Mouse (Mus musculus) embryo, embryonic 10.5 days (tissue): ENCODE measurements around the gene Gse1.

ENCODE experiments used
- DNase-seq: peaks from one replicate; pipeline ENCODE4 v3.0.0-alpha.2; 2015; ENCODE audit warnings: low spot score

The Gse1 gene

GRCm38 (mm10) chr8:120376215-120376614 lies 148.0 kb downstream of the Gse1 start:
- DNase-seq: no peak

DNA sequence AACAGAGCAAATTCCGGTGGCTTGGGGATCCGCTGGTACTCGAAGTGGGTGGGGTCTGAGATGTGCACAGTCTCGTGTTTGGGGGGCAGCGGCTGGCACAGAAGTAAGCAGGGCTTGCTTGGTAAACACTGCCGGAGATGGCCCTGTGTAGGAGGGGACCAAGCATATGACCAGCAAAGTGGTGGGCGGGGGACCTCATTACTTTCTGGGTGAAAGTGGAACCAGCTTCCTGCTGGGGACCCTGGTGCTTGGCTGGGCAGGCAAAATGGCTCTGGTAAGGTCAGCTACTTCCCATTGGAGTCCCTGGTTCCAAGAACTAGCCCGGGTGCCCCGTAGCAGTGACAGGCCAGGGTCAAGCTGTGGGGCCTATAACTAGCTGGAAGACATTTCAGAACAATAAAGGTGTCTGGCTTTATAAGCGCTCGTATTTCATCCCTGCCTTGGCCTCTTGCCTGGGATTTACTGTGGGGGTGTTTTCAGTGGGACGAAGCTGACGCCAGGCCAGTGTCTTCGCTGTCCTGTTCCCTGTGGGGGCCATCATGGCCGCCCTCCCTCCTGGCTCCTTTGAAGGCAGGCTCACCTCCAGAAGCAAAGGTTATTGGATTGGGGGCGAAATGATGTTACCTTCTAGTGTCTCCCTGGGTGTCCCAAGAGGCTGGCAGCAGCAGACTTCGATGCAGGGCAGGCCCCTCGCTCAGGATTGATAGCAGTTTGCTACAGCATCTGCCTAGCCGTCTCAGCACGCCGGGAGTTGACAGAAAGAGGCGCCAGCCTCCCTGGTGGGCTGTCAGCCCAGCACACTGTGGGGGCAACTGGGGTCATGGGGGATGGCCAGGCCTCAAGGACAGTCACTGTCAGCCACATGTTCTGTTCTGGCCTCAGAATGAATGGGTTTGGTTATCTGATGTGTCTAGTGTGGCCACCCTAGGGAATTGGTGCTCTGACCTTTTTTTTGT lies 148.9 kb downstream of the Gse1 start:
- peak; percentile 63 for DNase-seq

DNA sequence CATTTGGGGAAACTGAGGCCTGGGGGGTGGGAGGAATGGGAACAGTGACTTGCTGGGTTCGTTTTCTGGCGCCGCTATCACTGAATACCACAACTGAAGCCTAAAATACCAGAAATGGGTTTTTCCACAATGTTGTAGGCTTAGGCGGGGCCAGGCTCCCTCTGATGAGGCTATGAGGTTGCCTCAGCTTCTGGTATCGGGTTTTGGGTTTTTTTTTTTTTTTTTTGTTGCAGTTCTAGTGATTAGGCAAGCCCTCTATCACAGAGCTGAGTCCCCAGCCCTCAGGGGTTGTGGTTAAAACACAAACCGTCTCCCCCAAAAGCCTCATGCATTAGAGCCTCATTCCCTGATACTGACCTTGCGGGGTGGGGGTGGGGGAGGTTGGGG lies 149.5 kb downstream of the Gse1 start:
- DNase-seq: no peak

- no peak for DNase-seq
Measured at GRCm38 (mm10) chr8:120378306-120378705, 150.1 kb downstream of the Gse1 start.

DNA sequence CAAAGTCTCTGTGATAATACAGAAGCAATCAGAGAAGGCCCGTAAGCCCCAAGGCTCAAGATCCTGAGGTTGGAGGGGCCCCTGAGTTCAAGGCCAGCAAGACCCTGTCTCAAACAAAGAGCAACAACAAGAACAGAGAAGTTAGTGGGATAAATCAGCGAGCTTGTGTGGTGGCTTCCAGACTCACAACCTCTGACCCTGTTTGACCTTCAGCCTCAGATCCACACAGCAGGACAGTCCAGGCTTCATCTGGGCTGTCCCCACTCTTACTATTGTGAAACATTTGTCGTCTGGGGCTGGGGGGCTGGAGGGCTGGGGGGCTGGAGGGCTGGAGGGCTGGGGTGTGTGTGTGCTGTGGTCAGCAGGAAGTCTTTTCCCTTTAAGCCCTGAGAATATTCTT lies 150.8 kb downstream of the Gse1 start:
- no peak for DNase-seq

GRCm38 (mm10) chr8:120381865-120382264 lies 153.6 kb downstream of the Gse1 start:
- DNase-seq: no peak

GRCm38 (mm10) chr8:120382436-120383203 lies 154.4 kb downstream of the Gse1 start:
- no peak for DNase-seq

- DNase-seq: no peak
Measured at GRCm38 (mm10) chr8:120383204-120383560, 154.9 kb downstream of the Gse1 start.

DNA sequence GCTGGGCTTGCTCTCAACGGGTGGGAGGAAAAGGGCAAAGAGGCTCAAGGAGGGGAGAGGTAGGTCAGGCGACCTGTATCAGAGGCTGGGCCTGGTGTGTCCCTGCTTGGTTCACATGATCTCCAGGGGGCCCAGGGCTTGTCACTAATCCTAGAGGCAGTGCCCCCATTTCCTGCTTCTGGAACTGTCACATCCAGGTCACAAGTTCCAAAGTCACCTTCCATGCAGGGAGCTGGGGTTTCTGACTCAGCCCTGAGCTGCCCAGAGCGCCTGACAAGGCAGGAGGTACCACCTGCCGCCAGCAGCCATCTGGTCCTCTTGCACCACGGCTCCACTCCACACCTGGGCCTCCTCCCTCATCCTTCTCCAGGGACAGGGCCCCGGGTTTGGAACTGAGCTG lies 155.5 kb downstream of the Gse1 start:
- no peak for DNase-seq

DNA sequence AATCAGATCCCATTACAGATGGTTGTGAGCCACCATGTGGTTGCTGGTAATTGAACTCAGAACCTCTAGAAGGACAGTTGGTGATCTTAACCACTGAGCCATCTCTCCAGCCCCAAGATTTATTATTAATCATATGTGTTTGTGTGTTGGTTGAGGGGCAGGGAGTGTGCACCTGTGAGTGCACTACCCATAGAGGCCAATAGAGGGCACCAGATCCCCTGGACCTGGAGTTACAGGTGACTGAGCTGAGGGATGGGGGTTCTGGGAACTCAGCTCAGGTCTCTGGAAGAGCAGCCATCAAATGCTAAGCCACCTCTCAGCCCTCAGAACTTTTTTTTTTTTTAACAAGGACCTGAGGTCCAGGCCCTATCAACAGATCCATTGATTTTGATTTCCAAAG lies 156.5 kb downstream of the Gse1 start:
- no peak for DNase-seq

GRCm38 (mm10) chr8:120388246-120388645 lies 160.0 kb downstream of the Gse1 start:
- no peak for DNase-seq

DNA sequence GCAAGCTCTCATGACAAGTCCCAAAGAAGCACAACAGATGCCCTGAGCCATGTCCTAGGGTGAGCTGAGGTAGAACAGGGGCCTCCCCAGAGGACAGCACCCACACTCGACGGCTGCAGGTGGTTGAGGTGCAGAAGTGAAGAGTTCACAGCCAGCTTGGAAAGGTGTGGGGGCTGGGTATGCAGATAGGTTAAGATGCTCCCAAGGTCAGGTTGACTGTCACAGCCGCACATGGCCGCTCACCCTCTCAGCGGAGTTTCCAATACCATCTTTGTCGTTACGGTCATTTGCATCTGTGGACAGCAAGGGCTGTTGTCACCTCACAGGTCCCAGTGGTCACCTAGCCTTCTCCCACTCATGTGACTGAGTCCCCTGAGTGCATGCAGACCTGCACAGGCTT lies 162.3 kb downstream of the Gse1 start:
- DNase-seq: no peak

- peak; percentile 52 for DNase-seq
Measured at GRCm38 (mm10) chr8:120391856-120392255, 163.6 kb downstream of the Gse1 start.

- no peak for DNase-seq
Measured at GRCm38 (mm10) chr8:120393085-120393484, 164.8 kb downstream of the Gse1 start.

DNA sequence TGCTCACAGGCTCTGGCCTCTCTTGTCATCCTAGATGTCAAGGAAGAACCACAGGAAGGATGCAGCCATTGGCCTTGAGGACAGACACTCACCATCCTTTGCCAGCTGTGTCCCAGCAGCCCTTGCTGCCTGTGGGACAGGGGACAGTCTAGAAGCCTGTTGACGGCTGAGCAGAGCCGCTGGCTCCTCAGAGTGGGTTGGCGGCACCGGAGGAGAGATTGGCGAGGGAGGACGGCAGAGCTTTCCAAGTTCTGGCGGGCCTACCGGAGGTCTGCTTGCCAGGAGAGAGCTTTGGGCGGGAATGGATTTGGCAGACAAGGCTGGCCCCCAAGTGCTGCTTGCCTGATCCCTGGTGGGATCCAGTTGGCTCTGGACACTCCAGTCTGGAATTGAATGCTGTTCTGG lies 165.6 kb downstream of the Gse1 start:
- DNase-seq: no peak

DNA sequence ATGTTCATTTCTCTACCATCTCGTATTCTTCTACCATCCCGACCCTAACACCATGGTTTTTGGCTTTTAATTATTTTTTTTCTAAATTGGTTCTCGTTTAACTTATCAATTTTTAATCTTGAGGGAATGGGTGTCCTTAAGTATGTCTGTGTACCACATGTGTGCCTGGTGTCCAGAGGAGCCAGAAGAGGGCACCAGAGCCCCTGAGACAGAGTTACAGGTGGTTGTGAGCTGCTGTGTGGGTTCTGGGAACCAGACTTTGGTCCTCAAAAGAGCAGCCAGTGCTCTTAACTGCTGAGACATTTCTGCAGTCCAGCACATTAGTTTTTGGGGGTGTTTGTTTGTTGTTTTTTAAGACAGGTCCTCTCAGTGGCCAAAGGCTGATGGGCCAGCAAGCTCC lies 167.6 kb downstream of the Gse1 start:
- DNase-seq: no peak

GRCm38 (mm10) chr8:120396756-120397155 lies 168.5 kb downstream of the Gse1 start:
- DNase-seq: no peak

DNA sequence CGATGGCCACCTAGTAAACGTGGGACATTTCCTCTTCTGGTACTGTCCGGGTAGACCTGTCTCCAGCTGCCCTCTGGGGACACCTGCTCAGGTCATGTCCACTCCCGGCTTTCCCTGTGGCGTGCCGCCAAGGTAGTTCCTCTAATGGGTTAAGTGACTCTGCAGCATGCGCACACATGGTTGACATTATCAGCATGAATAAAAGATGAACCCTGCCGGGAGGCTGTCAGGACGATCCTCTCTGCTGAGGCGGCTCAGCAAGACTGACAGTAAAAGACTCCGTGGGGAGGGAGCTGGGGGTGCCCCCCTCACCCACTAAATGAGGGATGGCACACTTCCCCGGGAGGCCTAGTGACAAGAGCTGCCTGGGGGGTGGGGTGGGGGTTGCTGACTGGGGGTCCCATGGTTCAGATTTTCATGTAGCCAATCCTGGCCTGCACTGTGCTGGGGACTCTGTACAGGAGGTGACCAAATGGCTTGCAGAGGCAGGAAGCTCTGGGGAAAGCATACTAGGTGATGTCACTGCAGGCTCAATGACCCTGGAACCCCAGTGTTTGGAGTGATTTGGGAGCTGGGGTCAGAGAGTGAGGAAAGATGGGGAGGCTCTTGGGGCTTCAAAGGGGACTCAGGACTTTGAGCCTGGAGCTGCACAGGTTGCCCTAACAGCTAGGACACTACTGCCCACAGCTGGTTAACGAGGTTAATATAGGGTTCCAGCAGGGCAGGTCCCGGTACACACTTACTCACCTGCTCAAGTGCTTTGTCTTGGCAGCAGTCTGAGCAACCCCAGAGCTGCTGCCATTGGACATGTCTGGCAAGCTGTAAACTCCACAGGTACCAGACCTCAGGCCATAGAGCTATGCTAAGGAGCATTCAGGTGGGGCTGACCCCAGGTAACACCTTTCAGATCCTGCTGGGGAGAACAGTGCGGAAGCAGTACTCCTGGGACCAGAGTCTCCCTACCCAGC lies 169.5 kb downstream of the Gse1 start:
- no peak for DNase-seq

DNA sequence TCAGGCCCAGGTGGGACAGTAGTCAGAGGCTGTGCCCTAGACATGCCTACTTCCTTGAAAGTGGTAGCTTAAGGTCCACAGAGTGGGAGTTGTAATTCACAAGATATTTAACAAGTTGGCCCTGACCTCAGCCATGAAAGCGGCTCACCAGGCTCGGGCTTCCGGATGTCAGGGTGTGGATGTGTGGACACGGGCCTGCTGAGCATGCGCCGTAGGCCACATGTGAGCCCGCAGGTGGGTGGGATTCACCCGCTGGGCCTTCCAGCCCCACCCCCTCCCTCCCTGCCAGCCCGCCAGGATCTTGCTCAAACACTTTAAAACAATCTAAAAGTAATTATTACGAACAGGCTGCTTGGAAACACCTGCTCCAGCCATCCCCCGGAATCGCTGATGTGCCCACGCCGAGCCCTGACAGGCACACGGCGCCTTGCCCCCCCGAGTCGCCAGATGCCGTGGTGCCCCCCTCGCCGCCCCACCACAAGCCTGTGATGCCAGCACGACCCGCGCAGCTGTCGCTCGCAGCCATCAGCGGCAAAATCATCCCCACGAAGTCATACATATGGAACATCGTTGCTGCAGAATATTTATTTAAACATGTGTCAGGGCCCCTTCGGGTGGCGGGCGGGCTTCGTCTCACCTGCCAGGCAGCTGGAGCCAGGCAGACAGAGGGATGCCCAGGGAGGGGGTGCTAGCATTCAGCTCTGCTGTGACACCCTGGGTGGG lies 171.1 kb downstream of the Gse1 start:
- no peak for DNase-seq

DNA sequence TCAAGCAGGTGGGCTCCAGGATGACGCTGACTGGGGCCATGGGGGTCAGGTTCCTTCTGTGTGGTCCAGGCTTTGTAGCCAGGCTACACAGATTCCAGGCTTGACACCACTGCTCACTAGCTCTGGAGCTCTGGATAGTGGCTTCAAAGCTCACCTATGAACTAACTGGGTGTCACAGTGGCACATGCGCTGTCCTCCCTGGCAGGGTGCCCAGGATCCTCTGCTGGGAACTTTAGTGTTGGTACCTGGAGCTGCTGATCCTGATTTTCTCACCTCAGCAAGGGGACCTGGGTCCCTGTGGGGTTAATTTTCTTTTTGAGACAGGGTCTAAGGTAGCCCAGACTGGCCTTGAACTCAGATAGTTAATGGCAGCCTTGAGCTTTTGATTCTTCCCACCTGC lies 173.0 kb downstream of the Gse1 start:
- DNase-seq: no peak

DNA sequence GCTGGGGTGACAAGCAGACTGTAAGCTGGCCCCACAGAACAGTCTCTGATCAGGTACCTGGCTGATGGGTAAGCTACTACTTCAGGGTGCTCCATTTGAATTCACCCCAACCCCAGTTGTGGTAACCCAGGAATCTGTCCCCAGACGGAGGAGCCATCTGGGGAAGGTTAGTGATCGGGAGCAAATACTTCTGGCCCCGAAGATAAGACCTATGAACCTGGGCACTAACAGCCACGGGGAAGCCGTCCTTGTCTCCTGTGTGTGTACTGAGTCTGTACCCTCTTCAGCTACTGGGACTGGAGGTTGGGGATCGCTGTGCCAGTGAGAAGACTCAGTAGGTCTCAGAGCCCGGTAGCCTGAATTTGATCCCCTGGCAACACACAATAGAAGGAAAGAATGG lies 173.5 kb downstream of the Gse1 start:
- no peak for DNase-seq
